Mouse (Mus musculus) Muller cell, postnatal 12 days (primary cell): Measurements from ENCODE around the gene Slc7a15.

Experiments used
- DNase-seq: peaks from one replicate; pipeline ENCODE4 v3.0.0-alpha.2; 2015; ENCODE audit errors: inconsistent ontology term

Gene Slc7a15

GRCm38 (mm10) chr12:8506954-8507707 is 91.7 kb downstream of the Slc7a15 start:
- DNase-seq: no peak

GRCm38 (mm10) chr12:8504131-8504530 is 94.7 kb downstream of the Slc7a15 start:
- no peak for DNase-seq

GRCm38 (mm10) chr12:8502546-8502945 is 96.3 kb downstream of the Slc7a15 start:
- DNase-seq: peak; percentile 61

- DNase-seq: no peak
These were observed 97.1 kb downstream of the Slc7a15 start for GRCm38 (mm10) chr12:8501571-8502305.

- no peak for DNase-seq
These were observed 98.0 kb downstream of the Slc7a15 start for GRCm38 (mm10) chr12:8500597-8501570.

GRCm38 (mm10) chr12:8499871-8500596 is 98.8 kb downstream of the Slc7a15 start, which contains the start of gene Rhob:
Gene Rhob, minus strand, starts transcription at chr12:8500009.
- peak; percentile 98 for DNase-seq

- DNase-seq: no peak
These were observed 99.6 kb downstream of the Slc7a15 start for GRCm38 (mm10) chr12:8499001-8499870.

- DNase-seq: no peak
These were observed 100.3 kb downstream of the Slc7a15 start for GRCm38 (mm10) chr12:8498591-8499000.

GRCm38 (mm10) chr12:8498148-8498571 is 100.7 kb downstream of the Slc7a15 start:
- DNase-seq: no peak

- no peak for DNase-seq
These were observed 101.6 kb downstream of the Slc7a15 start for GRCm38 (mm10) chr12:8497314-8497706.

- DNase-seq: no peak
These were observed 102.1 kb downstream of the Slc7a15 start for GRCm38 (mm10) chr12:8496679-8497313.

GRCm38 (mm10) chr12:8495881-8496678 is 102.8 kb downstream of the Slc7a15 start:
- peak; percentile 69 for DNase-seq

- DNase-seq: no peak
These were observed 104.2 kb downstream of the Slc7a15 start for GRCm38 (mm10) chr12:8494675-8495074.

GRCm38 (mm10) chr12:8493386-8493785 is 105.5 kb downstream of the Slc7a15 start:
- no peak for DNase-seq

- no peak for DNase-seq
These were observed 109.8 kb downstream of the Slc7a15 start for GRCm38 (mm10) chr12:8489098-8489497.

GRCm38 (mm10) chr12:8488652-8488980 is 110.2 kb downstream of the Slc7a15 start:
- no peak for DNase-seq

- DNase-seq: no peak
These were observed 110.8 kb downstream of the Slc7a15 start for GRCm38 (mm10) chr12:8487959-8488651.

- no peak for DNase-seq
These were observed 111.6 kb downstream of the Slc7a15 start for GRCm38 (mm10) chr12:8487281-8487680.
